Mouse (Mus musculus) frontal cortex, adult (tissue): ENCODE measurements around the gene Creb3l4.

ENCODE experiments used
- ATAC-seq: cut with Nextera tagmentation; 2 replicates; pipeline ENCODE4 v1.9.2; 2017; ENCODE audit warnings: mild to moderate bottlenecking, moderate library complexity, mixed read lengths; ENCODE audit not compliant: low TSS enrichment

Creb3l4 gene

GRCm38 (mm10) chr3:90231507-90232333 lies 11.6 kb downstream of the Creb3l4 start, which contains the start of gene Jtb:
Gene Jtb, plus strand, starts transcription at chr3:90231597.
- ATAC-seq = peak; percentile 99

GRCm38 (mm10) chr3:90231075-90231474 lies 12.2 kb downstream of the Creb3l4 start:
- ATAC-seq = no peak; the same call in 1 of the 2 replicates

GRCm38 (mm10) chr3:90224331-90224730 lies 19.0 kb downstream of the Creb3l4 start:
- no peak for ATAC-seq

- ATAC-seq = no peak
Measured at GRCm38 (mm10) chr3:90222941-90223340, 20.4 kb downstream of the Creb3l4 start.

GRCm38 (mm10) chr3:90222455-90222854 lies 20.9 kb downstream of the Creb3l4 start:
- no peak for ATAC-seq

GRCm38 (mm10) chr3:90221123-90221522 lies 22.2 kb downstream of the Creb3l4 start:
- ATAC-seq = no peak

GRCm38 (mm10) chr3:90220531-90220951 lies 22.8 kb downstream of the Creb3l4 start:
- peak; percentile 71; the same call in 1 of the 2 replicates for ATAC-seq

- ATAC-seq = peak; percentile 78
Measured at GRCm38 (mm10) chr3:90220088-90220487, 23.2 kb downstream of the Creb3l4 start.

- ATAC-seq = no peak
Measured at GRCm38 (mm10) chr3:90215825-90216380, 27.4 kb downstream of the Creb3l4 start.

- ATAC-seq = peak; percentile 56; the same call in 1 of the 2 replicates
Measured at GRCm38 (mm10) chr3:90213956-90214684, 29.2 kb downstream of the Creb3l4 start.

- peak; percentile 95 for ATAC-seq
Measured at GRCm38 (mm10) chr3:90213377-90213866, 29.9 kb downstream of the Creb3l4 start, which contains the start of the genes Rps27 and Rab13. Gene Rps27, minus strand, starts transcription at chr3:90213651. Gene Rab13, plus strand, starts transcription at chr3:90213695.

GRCm38 (mm10) chr3:90212723-90213122 lies 30.6 kb downstream of the Creb3l4 start:
- ATAC-seq = no peak

GRCm38 (mm10) chr3:90211475-90212398 lies 31.6 kb downstream of the Creb3l4 start:
- no peak for ATAC-seq

- ATAC-seq = no peak
Measured at GRCm38 (mm10) chr3:90209908-90210566, 33.3 kb downstream of the Creb3l4 start.

- no peak for ATAC-seq
Measured at GRCm38 (mm10) chr3:90208662-90209061, 34.6 kb downstream of the Creb3l4 start.

- ATAC-seq = no peak
Measured at GRCm38 (mm10) chr3:90204582-90204981, 38.7 kb downstream of the Creb3l4 start.

GRCm38 (mm10) chr3:90203619-90204018 lies 39.7 kb downstream of the Creb3l4 start:
- no peak for ATAC-seq

GRCm38 (mm10) chr3:90202884-90203283 lies 40.4 kb downstream of the Creb3l4 start:
- ATAC-seq = no peak

- no peak for ATAC-seq
Measured at GRCm38 (mm10) chr3:90197548-90197947, 45.8 kb downstream of the Creb3l4 start.

- ATAC-seq = no peak
Measured at GRCm38 (mm10) chr3:90195644-90196043, 47.7 kb downstream of the Creb3l4 start.
